In the genomic region with DNA sequence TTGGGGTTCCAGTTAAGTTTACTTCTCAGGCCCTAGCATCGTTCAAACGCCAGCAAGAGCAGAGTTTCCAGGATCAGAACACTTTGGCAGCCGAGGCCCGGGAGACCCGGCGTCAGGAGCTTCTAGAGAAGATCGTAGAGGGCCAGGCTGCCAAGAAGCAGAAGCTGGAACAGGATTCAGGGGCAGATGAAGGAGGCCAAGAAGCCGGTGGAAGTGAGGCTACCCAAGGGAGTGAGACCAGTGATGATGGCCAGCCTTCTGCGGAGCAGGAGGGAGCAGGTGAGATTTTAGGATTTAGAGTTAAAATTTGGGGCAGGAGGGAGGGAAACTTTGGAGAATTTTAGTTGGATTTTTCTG, we compare ENCODE assay signal across 1 mouse cellular context.
TF ChIP-seq lines count a peak whose summit lies in the region.

No protein-coding gene starts in this region.

TF ChIP-seq in MEL, 35 proteins besides CTCF, POLR2A, EP300 and RAD21:
- 0 out of 2 replicates have a peak, but pooled peaks have one; percentile 11 for TF ChIP-seq CHD1 (IDR thresholded peaks at IDR 0.05; ENCODE audit: low read depth, low read length)
